ENCODE assay signal across 11 mouse cellular contexts in the genomic region with DNA sequence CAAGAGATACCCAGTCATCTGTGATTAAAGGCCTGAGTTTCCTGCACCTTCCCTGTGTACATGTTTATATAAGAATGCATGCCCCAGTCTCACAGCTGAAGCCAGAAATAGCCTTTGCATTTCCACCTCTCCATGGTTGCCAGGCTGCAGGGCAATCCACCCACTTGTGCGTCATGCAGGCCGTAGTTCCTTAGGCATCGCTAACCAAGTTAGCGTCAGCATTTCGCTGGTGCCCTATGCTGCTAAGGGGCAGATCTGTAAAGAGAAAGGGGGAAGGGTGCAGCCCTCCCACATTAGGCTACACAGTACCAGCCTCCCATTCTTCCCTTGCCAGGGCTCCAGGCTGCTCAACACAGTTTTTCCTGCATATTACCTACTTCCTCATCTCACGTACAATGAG.
DNase-seq lines count a peak whose midpoint lies in the region; ATAC-seq lines count a peak whose summit lies in the region.
"Had no signal": no experiment of that assay in that cellular context is flagged by ENCODE, and none has a peak within 500 bp of the region (broad histone marks: within the 10 kb centered on the region; RNA-seq: fewer than 3 reads in every experiment).

No protein-coding gene starts in this region.

- H3K9ac ChIP-seq in neural tube, embryonic 12.5 days: no peak overlapping the region
- H3K9ac ChIP-seq in neural tube, embryonic 15.5 days (replicated peaks): no peak overlapping the region
- H3K9ac ChIP-seq: embryonic facial prominence, embryonic 15.5 days; liver, embryonic 13.5 days had no signal

- DNase-seq in cerebellum, adult 9-10 months: no peak
- DNase-seq in telencephalon, adult 2 months (ENCODE audit: low read depth, low spot score): peak; percentile 77
- DNase-seq in embryo, embryonic 10 days (ENCODE audit: low spot score): no peak
- no peak for DNase-seq in urinary bladder, postnatal 36 days (ENCODE audit: low spot score in 2 of 2)
- DNase-seq: gastrocnemius, postnatal 25 days; liver, embryonic 13.5 days had no signal

- no peak overlapping the region for H3K4me2 ChIP-seq in neural tube, embryonic 12.5 days (replicated peaks)
- no peak overlapping the region for H3K4me2 ChIP-seq in neural tube, embryonic 15.5 days
- H3K4me2 ChIP-seq: embryonic facial prominence, embryonic 15.5 days; liver, embryonic 13.5 days had no signal

- H3K4me3 ChIP-seq in neural tube, embryonic 12.5 days: no peak overlapping the region
- no peak overlapping the region for H3K4me3 ChIP-seq in neural tube, embryonic 15.5 days (replicated peaks)
- H3K4me3 ChIP-seq: embryonic facial prominence, embryonic 15.5 days; liver, embryonic 13.5 days had no signal

- ATAC-seq in cerebellum, adult (ENCODE audit: insufficient number of reproducible peaks, low FRiP score, low TSS enrichment): peak; percentile 60; the same call in 1 of the 2 replicates
- ATAC-seq in neural tube, embryonic 12.5 days (ENCODE audit: low FRiP score, low read depth): peak; percentile 75
- ATAC-seq in neural tube, embryonic 15.5 days (ENCODE audit: low FRiP score): no peak
- peak; percentile 49 to 74; a peak in 3 of 4 replicates for ATAC-seq in hematopoietic stem cell, adult 5-6 weeks (replicated peaks in 1 of 2; ENCODE audit: insufficient read depth in 1 of 2, low FRiP score in 2 of 2, low TSS enrichment in 1 of 2, low read depth in 1 of 2, poor library complexity in 2 of 2, severe bottlenecking in 2 of 2)

- H3K27ac ChIP-seq in neural tube, embryonic 12.5 days: no peak overlapping the region
- no peak overlapping the region for H3K27ac ChIP-seq in neural tube, embryonic 15.5 days (replicated peaks)
- H3K27ac ChIP-seq: embryonic facial prominence, embryonic 15.5 days; liver, embryonic 13.5 days had no signal

- H3K36me3 ChIP-seq in neural tube, embryonic 12.5 days: no peaks in the 10 kb centered on the region
- H3K36me3 ChIP-seq in neural tube, embryonic 15.5 days: no peaks in the 10 kb centered on the region
- H3K36me3 ChIP-seq: embryonic facial prominence, embryonic 15.5 days; liver, embryonic 13.5 days had no signal

- WGBS in neural tube, embryonic 12.5 days: 36% methylated on average over 6 of the region's 6 CpGs
- WGBS in neural tube, embryonic 15.5 days: 33% methylated on average over 6 of the region's 6 CpGs

- no peaks in the 10 kb centered on the region for H3K27me3 ChIP-seq in neural tube, embryonic 12.5 days (replicated peaks)
- no peaks in the 10 kb centered on the region for H3K27me3 ChIP-seq in neural tube, embryonic 15.5 days (replicated peaks)
- H3K27me3 ChIP-seq: embryonic facial prominence, embryonic 15.5 days; liver, embryonic 13.5 days had no signal

- H3K4me1 ChIP-seq in neural tube, embryonic 12.5 days: no peaks in the 10 kb centered on the region; the same call in 1 of the 2 replicates
- 0 out of 2 replicates have a peak, but pooled peaks cover 4% of the 10 kb centered on the region for H3K4me1 ChIP-seq in neural tube, embryonic 15.5 days
- H3K4me1 ChIP-seq: embryonic facial prominence, embryonic 15.5 days; liver, embryonic 13.5 days had no signal

- no peaks in the 10 kb centered on the region for H3K9me3 ChIP-seq in neural tube, embryonic 12.5 days
- no peaks in the 10 kb centered on the region for H3K9me3 ChIP-seq in neural tube, embryonic 15.5 days (replicated peaks)
- H3K9me3 ChIP-seq: embryonic facial prominence, embryonic 15.5 days; liver, embryonic 13.5 days had no signal
